Mouse (Mus musculus) WW6 (cell line): ENCODE data around the gene Wdr43.

Experiments used
- DNase-seq: peaks from one replicate; pipeline ENCODE4 v3.0.0-alpha.2; 2013; ENCODE audit warnings: low read depth, low spot score

Gene Wdr43

DNA sequence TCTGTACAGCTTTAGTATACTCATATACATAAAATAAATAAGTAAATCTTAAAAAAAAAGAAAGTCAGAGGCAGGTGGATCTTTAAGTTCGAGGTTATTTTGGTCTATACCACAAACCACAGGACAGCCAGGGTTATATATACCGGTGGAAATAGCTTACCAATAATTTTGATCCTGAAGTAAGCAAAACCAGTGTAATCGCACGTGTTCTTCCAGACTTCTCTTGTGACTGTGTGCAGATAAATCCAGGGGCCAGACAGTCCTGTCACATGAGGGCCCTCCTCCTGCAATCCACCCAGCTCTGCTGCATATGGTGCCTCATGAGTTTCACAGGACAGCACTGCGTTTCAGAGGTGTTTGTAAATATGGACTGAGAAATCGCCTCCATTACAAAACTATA is 47.8 kb downstream of the Wdr43 start:
- no peak for DNase-seq

DNA sequence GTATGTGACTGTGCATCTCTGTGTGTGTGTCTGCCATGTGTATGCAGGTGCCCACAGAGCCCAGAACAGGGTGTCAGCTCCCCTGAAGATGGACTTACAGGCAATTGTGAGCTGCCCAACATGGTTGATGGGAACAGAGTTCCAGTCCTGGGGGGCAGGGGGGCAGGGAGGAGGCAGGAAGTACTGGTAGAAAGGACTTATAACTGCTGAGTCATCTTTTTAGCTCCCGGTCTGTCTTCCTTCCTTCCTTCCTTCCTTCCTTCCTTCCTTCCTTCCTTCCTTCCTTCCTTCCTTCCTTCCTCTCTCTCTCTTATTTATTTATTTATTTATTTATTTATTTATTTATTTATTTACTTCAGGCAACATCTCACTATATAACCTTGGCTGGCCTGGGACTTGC is 48.5 kb downstream of the Wdr43 start:
- no peak for DNase-seq

DNA sequence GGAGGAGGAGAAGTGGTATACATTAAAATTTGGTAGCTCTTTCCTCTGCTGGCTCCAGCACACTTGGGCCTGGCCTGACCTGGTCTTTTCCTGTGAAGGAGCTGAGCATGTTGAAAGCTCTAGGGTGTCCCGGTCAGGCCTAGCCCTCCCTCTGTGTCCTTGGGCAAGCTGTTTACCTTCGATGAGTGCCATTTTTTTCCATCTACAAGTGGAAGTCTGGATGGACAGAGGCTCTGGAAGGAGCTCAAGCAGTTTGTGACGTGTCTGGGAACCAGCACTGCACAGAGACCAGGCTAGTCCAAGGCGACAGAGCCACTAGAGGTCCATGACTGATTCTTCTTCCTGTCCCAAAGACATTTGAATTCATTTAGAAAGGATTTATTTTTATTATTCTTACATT is 49.5 kb downstream of the Wdr43 start:
- no peak for DNase-seq

DNA sequence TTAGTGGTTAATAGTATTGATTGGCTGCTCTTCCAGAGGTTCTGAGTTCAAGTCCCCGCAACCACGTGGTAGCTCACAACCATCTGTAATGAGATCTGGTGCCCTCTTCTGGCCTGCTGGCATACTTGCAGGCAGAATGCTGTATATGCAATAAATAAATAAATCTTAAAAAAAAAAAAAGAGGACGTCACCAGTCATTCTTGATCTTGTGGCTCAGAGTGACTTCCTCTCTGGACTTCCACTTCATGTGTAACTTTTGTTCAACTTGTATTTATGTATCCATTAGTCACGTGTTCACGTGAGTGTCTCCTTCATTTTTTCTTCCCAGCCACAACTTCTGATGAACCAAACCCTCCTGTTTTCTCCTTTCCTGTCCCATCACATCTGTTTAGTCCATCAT is 53.8 kb downstream of the Wdr43 start:
- no peak for DNase-seq

DNA sequence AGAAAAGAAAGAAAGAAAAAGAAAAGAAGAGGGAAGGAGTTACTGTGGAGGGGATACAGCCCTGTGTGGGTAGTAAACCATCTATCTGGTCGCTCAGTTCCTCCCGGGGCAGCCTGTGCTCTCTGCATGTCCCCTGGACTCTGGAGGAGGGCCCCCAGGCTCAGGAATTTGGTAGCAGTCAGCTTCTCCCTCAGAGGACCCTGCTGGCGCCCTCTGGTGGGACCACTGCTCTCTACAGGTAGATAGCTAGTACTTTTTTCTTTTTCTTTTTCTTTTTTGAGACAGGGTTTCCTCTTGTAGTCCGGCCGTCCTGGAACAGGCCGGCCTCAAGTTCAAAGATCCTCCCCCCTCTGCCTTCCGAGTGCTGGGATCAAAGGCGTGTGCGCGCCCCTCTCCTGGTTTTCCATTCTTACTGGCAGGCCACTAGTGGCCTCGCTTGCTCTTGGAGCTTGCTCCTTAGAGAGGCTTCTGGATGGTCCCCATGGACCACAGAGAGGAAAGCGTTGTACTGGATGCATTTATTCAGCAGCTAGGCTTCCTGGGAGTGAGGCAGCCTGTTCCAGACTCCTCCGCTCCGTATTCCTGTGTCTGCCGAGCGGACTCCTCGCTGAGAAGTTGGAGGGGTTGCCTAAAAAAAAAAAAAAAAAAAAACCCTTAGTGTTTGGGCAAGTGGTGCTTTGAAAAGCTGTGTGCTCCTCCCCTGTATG is 56.3 kb downstream of the Wdr43 start:
- DNase-seq: peak; percentile 50

DNA sequence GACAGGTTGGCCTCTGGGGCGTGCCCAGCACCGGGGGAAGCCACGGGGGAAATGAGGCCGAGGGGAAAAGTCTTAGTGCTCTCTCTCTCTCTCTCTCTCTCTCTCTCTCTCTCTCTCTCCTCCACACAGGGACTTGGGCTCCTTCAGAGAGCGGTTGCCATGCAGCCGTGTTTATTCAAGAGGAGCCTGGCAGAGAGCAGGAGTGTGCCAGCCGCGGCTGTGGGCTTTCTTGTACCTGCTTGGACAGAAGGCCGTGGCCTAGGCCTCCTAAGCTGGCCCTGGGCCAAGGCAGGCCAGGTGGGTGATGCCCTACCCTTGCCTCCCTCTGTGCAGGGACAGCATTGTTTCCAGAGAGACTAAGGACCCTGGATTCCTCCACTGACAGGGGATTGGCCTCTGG is 57.4 kb downstream of the Wdr43 start, which contains the start of gene Togaram2:
Togaram2 (plus strand) TSS at position 170 of the 400 bp plus-strand sequence.
- DNase-seq: no peak

DNA sequence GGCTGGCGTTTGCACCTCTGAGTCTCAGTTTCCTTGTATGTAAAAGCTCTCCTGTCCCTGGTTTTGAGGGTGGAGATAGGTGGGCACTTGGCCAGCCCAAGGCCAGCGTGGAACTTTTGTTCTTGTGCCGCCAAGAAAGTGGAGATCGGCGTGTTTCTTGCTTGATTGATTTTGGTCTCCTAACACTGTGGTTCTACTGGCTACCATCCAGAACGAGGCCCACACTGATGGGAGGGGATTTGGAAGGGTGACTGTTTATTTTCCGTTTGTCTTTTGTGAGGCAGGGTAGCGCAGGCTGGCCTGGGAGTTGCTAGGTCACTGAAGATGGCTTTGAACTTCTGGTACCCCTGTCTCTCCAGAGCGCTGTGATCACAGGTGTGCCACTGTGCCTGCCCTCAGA is 58.2 kb downstream of the Wdr43 start:
- DNase-seq: no peak

DNA sequence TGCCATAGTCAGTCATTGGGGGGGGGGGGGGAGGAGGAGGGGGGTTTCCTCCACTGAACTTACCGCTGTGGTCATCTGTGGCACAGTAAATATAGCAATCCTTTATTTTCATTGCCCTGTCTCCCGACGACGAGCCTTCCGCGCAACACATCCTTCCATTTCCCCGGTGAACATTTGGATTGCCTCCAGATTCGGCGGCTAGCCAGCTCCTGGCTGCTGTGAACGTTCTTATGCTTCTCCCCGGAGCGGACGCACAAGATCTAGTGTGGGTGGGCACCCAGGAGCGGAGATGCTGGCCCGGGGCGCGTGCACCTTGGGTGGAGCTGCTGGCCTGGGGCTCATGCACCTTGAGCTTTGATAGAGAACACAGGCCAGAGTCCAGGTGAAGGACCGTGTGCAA is 59.2 kb downstream of the Wdr43 start:
- no peak for DNase-seq

DNA sequence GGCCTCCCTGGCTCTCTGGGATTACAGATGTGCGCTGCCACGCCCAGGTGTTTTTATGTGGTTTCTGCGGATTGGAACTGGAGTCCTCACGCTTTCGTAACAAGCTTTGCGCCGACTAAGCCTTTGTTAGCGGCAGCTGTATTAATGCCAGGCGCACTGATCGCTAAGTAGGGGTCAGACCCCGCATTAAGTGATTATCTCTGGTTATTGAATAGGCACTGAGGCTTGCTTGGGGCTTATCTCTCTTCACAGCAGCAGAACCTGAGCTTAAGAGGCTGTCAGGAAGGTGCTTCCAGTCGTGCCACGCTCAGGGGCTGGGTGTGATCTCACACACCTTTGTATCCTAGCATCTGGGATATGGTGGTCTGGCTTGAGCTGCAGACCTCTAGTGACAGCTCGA is 66.0 kb downstream of the Wdr43 start:
- no peak for DNase-seq

DNA sequence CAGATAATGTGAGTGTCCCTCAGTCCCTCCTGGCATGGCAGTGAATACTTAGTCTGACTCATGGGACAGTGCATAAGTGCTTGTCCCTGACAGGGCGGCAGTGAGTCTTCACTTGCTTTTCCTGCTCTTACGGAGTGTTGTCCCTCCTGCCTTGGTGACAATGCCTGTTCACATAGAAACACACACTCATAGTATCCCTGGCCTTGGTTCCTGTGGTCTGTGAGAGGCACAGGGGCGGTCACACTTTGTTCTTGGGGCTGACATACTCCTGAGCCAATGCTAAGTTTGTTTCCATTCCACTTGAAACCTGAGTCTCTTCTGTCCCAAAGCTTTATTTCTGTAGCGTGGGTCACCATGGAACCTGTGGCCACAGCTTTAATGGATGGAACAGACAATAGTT is 66.7 kb downstream of the Wdr43 start:
- DNase-seq: no peak

DNA sequence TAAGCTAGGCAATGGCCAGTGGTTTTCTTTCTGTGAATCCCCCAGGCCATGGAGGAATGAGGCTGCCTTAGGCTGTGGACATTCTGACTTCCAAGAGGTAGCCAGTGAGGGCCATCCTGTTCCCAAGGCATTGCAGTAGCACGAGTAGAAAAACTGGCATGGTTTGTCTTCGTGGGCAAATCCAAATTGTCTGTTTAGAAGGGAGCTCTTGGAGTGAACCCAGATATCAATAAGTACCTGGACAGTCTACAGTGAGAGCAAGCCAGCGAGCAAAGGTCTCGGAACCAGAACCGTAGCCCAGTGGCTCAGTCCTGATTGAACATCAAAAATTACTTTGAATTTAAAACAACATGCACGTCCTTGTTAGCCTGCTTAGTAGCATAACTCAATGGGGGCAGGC is 67.6 kb downstream of the Wdr43 start:
- DNase-seq: no peak

DNA sequence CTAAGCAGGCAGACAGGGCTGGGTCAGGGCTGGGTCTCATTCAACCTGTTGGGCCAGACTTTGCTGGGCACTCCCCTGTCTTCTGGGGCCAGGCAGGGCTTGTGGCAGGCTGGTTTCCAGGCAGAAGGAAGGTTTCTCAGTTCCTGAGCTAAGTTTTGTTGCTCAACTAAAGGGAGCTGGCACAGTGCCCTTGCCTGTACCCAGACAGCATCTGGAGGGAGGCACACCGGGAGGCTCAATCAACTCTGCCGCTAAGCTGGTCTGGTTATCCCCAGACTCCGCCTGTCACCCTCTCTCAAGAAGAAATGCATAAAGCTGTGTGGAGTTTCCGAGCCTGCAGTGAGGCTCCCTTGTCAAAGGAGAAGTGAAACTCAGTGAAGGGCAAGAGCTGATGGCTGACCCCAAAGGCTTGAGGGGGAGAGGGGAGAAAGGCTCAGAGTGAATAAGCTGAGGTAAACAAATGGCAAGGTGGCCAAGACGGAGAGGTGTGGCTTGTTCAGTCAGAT is 68.5 kb downstream of the Wdr43 start:
- DNase-seq: no peak

DNA sequence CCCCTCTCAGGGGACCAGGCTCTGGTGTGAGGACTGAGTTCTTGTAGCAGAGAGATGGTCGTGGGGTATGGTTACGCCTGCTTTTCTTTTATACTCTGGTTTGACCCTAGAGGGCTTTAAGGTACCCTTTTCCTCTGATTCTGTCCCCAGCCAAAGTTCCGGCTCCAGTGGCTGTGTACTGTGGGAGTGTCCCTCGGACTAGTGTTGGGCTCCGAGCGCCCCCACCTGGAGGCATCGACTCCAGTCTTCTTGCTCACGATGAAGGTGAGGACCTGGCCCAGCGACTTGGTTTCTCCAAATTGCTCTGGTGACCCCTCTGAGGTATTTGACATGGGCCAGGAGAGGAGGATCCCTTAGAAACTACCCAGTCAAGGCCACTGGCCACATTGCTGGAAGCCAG is 71.7 kb downstream of the Wdr43 start:
- no peak for DNase-seq

DNA sequence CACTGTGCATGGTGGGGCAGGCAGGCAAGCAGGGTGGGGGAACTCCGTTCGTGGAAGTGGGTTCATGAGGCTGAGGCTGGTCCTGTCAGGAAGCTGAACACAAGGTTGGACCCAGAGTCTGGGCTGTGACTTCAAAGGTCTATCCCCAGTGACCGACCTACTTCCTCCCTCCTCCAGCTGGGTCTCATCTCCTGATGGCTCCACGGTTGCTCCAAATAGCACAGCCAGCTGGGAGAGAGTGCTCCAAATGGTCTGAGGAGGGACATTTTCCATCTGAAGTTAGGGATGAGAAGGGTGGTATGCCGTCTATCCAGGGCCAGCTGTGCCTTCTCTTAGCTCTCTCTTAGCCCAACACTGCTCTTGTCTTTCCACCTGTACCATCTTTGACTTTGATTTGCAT is 74.2 kb downstream of the Wdr43 start:
- no peak for DNase-seq

DNA sequence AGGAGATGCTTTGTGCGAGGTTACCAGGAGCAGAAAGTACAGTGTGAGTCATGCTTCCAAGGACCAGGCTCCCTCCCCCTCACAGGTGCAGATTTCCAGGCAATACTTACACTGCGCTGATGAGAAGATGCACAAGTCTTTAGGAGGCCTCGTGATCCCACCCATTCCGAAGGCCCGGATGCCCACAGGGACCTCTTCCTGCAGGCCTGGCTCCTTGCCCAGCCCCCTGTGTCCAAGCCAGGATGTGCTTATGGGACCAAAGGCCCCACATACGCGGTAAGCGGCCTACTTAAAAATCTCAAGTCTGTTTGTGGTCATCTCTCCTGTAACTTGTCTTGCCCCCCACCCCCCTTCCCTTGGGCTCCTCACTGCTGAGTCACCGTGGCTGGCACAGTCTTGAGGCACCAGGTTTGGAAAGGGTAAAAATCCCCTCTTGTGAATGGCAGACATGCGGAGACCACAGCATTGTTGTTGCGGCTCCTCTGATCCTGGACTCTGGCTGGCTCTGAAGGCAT is 75.7 kb downstream of the Wdr43 start:
- DNase-seq: no peak

DNA sequence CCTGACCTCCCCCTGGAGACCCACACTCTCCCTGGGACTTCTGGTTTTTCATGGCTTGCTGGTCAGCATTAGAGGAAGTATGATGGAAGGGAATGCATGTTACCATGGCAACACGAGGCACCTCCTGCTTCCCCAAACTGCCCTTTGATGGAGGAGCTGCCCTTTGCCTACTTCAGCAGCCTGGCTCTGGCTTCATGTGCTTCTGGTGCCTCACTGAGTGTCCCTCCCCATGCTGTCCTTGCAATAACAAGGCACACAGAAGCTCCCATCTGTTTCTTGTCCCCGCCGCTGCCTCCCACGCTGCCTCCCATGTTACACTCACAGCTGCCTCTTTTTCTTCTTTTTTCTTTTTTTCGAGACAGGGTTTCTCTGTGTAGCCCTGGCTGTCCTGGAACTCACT is 77.6 kb downstream of the Wdr43 start:
- no peak for DNase-seq

DNA sequence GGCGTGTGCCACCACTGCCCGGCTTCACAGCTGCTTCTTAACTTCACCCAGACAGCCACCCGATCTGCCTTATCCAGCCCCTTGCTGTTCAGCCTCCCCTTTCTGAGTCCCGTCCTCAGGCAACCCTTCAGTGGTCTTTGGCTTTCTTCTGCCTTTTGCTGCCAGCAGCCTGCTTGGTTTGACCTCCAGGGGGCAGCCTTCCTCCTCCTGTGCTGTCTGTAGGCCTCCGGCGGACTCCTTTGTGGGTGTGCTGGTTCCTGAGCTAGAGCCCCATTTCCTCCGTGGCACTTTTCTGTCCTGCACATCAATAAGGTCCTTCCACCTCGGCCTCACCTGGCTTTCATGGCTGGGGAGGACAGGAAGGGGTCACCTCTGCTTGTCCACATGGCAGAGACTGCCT is 78.1 kb downstream of the Wdr43 start:
- peak; percentile 47 for DNase-seq

DNA sequence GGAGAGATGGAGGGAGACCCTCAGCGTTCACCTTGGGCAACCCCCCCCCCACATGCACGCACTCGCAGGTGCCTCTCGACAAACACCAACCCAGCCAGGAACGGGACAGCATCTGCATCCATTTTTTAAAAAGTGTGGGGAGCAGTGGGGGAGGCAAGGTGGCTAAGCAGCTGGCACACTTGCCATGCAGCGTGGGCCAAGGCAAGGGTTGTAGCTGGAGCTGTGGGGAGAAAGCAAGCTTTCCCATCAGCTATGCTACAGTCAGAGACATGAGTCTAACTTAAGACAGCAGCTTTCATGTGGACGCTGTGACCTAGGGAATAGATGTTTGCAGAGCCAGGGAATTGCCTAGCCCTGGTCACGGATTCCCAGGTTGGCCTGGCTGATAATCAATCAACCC is 79.5 kb downstream of the Wdr43 start:
- DNase-seq: no peak

DNA sequence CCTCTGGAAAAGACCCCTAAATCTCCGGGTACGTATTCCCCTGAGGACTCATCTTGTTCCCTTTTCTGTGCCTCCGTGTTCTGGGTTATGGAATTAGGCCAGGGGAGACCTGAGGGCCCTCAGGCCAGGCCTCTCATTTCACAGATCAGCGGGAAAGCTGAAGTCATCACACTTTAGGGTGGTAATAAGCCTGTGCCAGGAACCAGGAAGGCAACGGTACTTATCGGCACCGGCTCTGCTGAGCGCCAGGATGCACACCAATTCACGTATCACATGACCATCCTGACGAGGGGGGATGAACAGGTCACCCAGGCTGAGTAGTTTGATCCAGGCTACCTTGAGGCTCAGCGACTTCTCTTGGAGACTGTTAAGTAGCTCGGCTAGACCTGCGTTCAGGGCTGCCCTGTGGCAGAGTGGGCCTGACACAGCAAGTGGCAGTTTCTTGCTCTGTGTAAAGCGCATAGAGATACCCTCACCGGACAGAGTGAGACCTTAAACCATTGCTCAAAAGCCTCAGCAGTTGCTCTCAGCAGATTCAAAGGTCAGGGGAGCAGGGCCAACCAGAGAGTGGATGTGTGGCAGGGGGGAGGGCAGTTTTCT is 80.1 kb downstream of the Wdr43 start:
- no peak for DNase-seq

DNA sequence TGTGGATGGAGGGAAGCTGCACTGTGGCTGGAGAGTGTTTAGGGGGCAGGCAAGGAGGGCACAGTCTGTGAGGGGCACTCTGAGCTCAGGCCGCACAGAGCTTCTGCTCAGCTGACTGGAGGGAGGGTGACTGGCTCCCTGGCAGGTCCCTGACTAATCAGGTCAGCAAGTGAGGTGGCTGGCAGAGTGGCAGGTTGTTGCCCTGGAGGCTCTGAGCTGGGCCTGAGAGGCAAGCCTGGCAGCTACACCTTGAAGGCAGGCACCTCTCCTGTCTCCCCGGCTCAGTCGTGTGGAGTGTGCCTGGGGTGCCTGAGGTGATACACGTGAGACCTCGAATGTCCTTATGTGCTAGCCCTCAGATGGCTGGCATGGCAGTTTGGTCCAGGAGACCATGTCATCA is 80.7 kb downstream of the Wdr43 start:
- DNase-seq: no peak

DNA sequence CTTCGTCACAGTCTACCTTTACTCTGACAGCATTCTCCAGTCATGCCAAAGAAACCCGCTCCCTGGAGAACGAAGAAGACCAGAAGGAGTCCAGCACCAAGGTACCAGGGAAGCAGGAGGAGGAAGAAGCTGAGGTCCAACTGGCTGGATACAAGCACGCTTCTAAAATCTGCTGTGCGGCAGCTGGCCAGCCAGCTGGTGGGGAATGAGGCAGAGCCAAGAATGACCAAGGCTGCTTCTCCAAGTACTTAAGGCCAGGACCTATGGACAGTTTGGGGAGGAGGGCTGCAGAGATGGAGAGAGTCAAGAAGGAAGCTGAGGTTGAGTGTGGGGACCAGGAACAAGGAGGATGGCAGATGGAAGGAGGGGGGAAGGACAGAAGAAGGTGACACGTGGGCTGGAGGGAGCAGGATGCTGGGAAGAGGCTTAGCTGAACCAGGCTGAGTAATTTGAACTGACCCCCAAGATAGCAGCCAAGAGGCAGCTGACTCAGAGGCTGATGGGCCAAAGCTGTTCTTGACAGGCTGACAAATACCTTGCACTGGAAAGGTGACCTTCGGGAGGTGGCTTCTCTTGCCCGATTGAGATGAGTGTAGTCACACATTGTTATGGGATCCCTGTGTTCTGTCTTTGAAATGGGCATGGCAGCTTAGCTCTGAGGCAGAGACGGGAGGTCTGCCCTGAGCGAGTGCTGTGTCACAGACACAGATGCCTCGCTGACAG is 82.4 kb downstream of the Wdr43 start:
- DNase-seq: no peak

DNA sequence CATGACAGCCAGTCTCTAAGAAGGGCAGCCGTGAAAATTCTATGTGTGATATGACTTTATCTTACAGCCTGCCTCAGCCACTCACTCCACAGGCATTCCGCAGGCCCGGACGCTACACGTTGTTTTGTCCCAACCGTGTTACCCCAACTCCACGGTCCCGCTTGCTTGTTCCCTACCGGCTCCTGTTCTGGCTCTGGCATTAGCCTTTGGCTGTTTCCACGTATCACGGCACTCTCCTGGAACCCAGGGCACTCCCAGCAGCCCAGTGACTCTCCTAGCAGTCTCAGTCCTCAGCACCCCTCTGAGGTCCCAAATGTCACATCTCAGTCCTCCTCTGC is 82.9 kb downstream of the Wdr43 start:
- no peak for DNase-seq

DNA sequence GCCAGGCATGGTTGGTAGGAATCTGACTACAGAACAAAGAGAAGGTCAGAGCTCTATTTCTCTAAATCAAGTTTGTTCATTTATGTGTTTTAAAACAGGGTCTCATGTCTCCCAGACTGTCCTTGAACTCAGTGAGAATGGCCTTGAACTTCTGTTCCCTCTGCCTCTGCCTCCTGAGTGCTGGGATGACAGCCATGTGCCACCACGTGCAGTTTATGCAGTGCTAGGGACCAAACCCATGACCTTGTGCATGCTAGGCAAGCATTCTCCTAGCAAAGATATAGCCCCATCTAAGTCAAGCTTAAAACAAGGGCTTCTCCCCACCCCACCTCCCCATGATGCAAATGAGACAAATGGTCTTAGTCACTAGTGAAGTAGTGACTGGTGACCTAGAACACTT is 89.4 kb downstream of the Wdr43 start:
- no peak for DNase-seq
